Mouse (Mus musculus) midbrain, embryonic 13.5 days (tissue): ENCODE results near the gene Cryba2. TPM values are rescaled to one million over a fixed set of nuclear protein-coding genes. Genes with fewer than 3 reads are reported as not detected.
A peak's percentile ranks its signal among the peaks of the same experiment; 100 is the strongest.

Experiments used
- ATAC-seq: fragments of 200-750 bp; cut with Nextera tagmentation; 2 replicates; pipeline ENCODE4 v1.8.0; 2017; ENCODE audit warnings: mild to moderate bottlenecking, moderate TSS enrichment, moderate library complexity
- H3K27ac ChIP-seq: fragments of 300-500 bp; sonication (generic); 2 replicates; pipeline ENCODE4 v1.5.1; 2015; ENCODE audit warnings: inconsistent platforms, mild to moderate bottlenecking, moderate library complexity
- H3K27me3 ChIP-seq: fragments of 300-500 bp; sonication (generic); 2 replicates; pipeline ENCODE4 v1.6.1; 2015; ENCODE audit warnings: mild to moderate bottlenecking, inconsistent platforms
- H3K36me3 ChIP-seq: fragments of 300-500 bp; sonication (generic); 2 replicates; pipeline ENCODE4 v1.6.1; 2015; ENCODE audit warnings: mild to moderate bottlenecking, inconsistent platforms
- H3K4me1 ChIP-seq: fragments of 300-500 bp; sonication (generic); replicated peaks from 2 replicates; pipeline ENCODE4 v1.6.1; 2015; ENCODE audit warnings: inconsistent platforms
- H3K4me2 ChIP-seq: fragments of 300-500 bp; sonication (generic); replicated peaks from 2 replicates; pipeline ENCODE4 v1.6.1; 2015; ENCODE audit warnings: moderate library complexity, mild to moderate bottlenecking, inconsistent platforms
- H3K4me3 ChIP-seq: fragments of 300-500 bp; sonication (generic); replicated peaks from 2 replicates; pipeline ENCODE4 v1.5.1; 2015; ENCODE audit warnings: mild to moderate bottlenecking, inconsistent platforms
- H3K9ac ChIP-seq: fragments of 300-500 bp; sonication (generic); replicated peaks from 2 replicates; pipeline ENCODE4 v1.6.1; 2015; ENCODE audit warnings: mild to moderate bottlenecking, inconsistent platforms
- H3K9me3 ChIP-seq: fragments of 300-500 bp; sonication (generic); 2 replicates; pipeline ENCODE4 v1.6.1; 2016; ENCODE audit warnings: mild to moderate bottlenecking, inconsistent platforms
- WGBS: fragments of 180-500 bp; shearing (Covaris S2); methylation state at CpG from one replicate; pipeline ENCODE4 v1.1.7; 2015; 5-methylcytosine and 5-hydroxymethylcytosine counted together
- polyA plus RNA-seq: library from polyadenylated mRNA; unstranded; fragments of >200 nt; fragmentation: Nextera tagmentation; extraction: Ambion mirVana; gene quantifications from 2 replicates; pipeline ENCODE4 v1.2.1, GENCODE M21; 2015

Gene Cryba2
- polyA plus RNA-seq, 1 experiment from 2014 or later, result 1.9 TPM

DNA sequence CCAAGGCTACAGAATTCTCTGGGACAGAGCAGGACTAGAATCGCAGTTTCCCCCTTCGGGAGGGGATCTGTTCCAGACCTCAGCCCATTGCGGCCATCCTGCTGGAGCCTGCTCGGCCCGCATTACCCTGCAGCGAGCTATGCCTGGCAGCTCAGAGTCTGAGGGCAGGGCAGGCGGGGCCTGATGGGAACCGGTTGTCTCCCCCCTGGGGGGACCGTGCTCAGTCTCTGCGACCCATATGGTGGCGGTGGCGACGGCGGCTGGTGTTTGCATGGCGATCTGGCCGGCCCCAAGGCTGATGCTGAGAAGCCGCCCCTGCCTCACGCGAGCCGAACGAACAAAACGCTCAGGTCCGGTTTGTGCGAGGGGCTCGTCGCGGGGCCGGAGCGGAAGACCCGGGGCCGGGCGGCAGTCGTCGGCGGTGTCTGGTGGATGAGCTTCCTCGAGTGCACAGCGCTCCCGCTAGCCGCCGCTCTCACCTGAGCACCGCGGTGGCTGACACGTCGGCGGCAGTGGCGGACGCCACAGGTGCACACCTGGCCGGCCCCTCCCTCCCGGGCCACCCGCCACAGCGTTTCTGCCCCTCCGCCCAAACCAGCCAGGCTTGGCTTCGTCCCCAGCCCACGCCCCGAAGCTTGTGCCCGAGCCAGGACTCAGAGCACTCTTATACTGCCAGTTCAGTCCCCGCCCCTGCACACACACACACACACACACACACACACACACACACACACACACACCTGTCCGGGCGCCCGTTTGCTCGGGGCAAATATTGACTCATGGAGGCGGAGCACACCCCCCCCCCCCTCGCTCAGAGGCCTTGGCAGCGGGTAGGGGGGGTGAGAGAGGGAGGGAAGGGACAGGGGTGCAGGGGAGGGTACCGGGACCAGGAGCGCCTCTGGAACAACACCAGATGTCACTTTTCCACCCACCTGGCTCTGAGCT lies 7.7 kb upstream of the Cryba2 start:
- WGBS, result 2% methylated on average over 65 of the region's 66 CpGs
- Histone ChIP-seq H3K9me3 (no peaks in the 10 kb centered on the region), H3K36me3 (no peaks in the 10 kb centered on the region), H3K27me3 (peaks cover 97% of the 10 kb centered on the region), H3K4me2 (peak overlapping the region; percentile 68), H3K9ac (peak overlapping the region; percentile 59), H3K4me1 (peaks cover 32% of the 10 kb centered on the region), H3K27ac (no peak overlapping the region), H3K4me3 (peak overlapping the region; percentile 40)
- peak; percentile 38; the same call in 1 of the 2 replicates for ATAC-seq

DNA sequence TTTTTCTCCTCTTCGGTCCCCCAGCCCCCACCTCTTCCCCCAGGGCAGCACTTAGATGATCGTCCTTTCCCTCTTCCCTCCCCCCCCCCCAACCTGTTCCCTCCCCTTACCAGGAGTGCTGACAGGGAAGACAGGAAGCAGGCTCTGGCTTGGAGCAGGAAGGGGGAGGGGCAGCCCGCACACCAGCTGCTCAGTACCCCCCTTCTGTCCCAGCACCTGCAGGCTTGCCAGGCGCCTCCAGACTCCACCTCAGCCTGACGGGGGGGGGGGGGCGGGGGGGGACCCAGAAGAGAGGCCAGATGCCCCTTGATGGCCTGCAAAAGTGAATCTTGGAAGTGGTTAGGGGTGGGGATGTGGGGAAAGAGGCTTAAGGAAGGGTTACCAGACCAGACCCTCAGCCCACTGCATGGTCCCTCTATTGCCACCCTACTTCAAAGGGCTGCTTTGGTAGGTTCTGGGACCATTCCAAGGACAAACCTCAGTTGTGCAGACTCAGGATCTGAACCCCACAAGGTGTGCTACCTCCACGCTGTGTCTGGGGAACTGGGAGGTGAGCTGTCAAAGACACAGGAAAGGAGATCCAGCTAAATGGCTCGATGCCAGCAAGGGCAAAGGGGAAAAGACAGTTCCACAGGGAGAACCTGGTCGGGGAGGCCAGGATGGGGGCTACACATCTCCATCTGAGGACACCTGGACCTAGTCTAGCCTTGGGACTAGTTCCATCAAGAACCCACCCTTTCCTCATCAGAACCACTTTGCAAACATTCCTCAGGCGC lies 5.9 kb upstream of the Cryba2 start:
- H3K4me2 ChIP-seq, result no peak overlapping the region
- peaks cover 32% of the 10 kb centered on the region for H3K4me1 ChIP-seq
- H3K9me3 ChIP-seq, result no peaks in the 10 kb centered on the region
- H3K4me3 ChIP-seq, result no peak overlapping the region
- no peak overlapping the region for H3K9ac ChIP-seq
- no peak for ATAC-seq
- peaks cover 97% of the 10 kb centered on the region for H3K27me3 ChIP-seq
- H3K27ac ChIP-seq, result no peak overlapping the region
- 8% methylated on average over 7 of the region's 10 CpGs for WGBS
- no peaks in the 10 kb centered on the region for H3K36me3 ChIP-seq

DNA sequence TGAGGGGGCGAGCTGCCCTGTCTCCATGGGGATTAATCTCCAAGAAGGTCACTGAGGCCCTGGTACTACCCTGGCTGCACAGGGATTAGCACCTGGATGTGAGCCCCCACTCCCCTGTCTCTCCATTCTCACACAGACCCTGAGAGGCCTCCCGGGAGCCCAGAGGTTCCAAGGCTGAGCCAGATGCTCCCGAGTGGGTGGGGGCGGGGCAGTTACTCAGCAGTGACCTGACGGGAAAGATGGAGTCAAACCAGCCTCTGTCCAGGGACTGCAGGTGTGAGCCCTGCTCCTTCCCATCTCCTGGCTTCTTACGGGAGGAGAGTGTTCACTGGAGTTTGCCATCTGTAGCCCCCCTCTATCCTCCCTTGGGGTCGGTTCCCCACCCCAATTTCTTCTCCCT lies 5.0 kb upstream of the Cryba2 start:
- no peaks in the 10 kb centered on the region for H3K36me3 ChIP-seq
- no peak overlapping the region for H3K4me2 ChIP-seq
- peaks cover 37% of the 10 kb centered on the region for H3K4me1 ChIP-seq
- no peak overlapping the region for H3K9ac ChIP-seq
- ATAC-seq, result no peak
- 2% methylated on average over 7 of the region's 7 CpGs for WGBS
- H3K4me3 ChIP-seq, result no peak overlapping the region
- H3K27ac ChIP-seq, result no peak overlapping the region
- no peaks in the 10 kb centered on the region for H3K9me3 ChIP-seq
- H3K27me3 ChIP-seq, result peaks cover 97% of the 10 kb centered on the region

DNA sequence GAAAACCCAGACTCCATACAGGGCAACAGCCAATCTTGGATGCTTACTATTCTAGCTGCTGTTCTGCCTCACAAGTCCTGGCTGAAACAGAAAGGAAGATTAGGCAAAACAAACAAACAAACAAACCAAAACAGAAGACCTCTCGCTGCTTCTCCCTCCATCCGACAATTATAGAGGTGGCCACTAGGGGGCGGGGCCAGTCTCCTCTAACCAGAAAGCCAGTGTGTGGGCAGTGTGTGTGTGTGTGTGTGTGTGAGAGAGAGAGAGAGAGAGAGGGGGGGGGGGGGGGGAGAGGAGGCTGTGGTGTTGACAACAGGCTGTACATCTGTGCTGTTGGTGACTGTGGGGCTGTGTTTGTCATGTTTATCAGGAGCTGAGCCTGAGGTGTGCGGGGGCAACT lies 2.0 kb upstream of the Cryba2 start:
- Histone ChIP-seq H3K36me3 (no peaks in the 10 kb centered on the region), H3K4me1 (peaks cover 36% of the 10 kb centered on the region), H3K27ac (no peak overlapping the region), H3K27me3 (peaks cover 97% of the 10 kb centered on the region), H3K9me3 (no peaks in the 10 kb centered on the region), H3K4me2 (no peak overlapping the region), H3K4me3 (no peak overlapping the region), H3K9ac (no peak overlapping the region)
- WGBS, result 21% methylated on average over 4 of the region's 4 CpGs
- peak; percentile 25; the same call in 1 of the 2 replicates for ATAC-seq

DNA sequence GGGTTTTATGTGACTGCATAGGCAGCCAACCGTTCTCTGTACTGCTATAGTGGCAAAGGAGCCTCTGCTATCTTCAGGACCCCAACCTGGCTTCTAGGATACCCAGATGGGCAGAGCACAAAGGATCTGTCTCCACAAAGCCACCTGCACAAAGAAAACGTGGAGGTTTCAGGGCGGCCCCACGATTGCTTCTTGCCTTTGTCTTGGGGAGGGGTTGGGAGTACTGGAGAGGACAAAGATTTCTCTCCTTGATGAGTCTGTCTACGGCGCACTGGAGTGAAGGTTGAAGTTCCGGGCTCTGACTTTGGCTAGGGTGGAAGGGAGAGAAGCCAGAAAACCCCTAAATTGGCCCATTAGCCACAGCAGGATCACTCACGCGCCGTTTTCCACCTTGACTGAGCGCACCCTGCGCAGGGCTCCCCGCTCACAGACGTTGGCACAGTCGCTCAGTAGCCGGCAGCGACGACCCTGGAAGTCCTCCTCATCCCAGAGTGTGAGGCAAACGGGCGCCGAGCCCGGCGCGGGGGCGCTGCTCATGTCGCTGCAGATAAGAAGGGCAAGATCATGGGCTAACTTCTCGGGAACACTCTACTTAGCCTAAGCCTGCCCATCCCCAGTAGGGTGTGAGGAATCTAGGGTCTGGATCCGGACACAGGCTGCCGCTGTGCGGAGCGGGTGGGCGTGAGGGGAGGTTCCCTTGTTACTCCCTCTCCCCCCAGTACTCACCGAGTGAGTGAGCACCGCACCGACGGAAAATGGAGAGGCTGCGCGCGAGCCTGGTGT lies 401 bp downstream of the Cryba2 start:
- Histone ChIP-seq H3K4me1 (peaks cover 21% of the 10 kb centered on the region), H3K4me2 (peak overlapping the region; percentile 53), H3K27ac (no peak overlapping the region), H3K9ac (no peak overlapping the region; the same call in 1 of the 2 replicates), H3K36me3 (no peaks in the 10 kb centered on the region), H3K9me3 (no peaks in the 10 kb centered on the region), H3K4me3 (peak overlapping the region; percentile 32), H3K27me3 (peaks cover 95% of the 10 kb centered on the region)
- peak; percentile 57 for ATAC-seq
- 2% methylated on average over 39 of the region's 39 CpGs for WGBS

DNA sequence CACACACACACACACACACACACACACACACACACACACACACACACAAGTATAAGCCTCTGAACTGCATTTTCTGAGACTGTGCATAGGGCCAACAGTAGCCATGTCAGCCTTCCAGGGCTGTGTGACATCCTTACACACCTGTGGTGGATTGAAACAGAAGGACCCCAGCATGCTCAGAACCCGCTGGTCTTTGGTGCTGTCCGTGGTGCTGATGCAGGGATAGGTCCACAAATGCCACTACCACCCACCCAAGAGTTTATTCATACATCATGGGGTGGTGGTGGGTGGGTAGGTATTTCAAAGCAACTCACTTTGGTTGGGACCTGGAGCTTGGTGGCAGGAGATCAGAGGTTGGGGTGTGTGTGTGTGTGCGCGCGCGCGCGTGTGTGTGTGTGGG lies 1.4 kb downstream of the Cryba2 start:
- no peak overlapping the region for H3K4me2 ChIP-seq
- H3K9ac ChIP-seq, result no peak overlapping the region
- peaks cover 95% of the 10 kb centered on the region for H3K27me3 ChIP-seq
- no peak for ATAC-seq
- H3K9me3 ChIP-seq, result no peaks in the 10 kb centered on the region
- no peak overlapping the region for H3K4me3 ChIP-seq
- WGBS, result 0% methylated on average over 7 of the region's 8 CpGs
- H3K27ac ChIP-seq, result no peak overlapping the region
- H3K36me3 ChIP-seq, result no peaks in the 10 kb centered on the region
- H3K4me1 ChIP-seq, result peaks cover 19% of the 10 kb centered on the region

DNA sequence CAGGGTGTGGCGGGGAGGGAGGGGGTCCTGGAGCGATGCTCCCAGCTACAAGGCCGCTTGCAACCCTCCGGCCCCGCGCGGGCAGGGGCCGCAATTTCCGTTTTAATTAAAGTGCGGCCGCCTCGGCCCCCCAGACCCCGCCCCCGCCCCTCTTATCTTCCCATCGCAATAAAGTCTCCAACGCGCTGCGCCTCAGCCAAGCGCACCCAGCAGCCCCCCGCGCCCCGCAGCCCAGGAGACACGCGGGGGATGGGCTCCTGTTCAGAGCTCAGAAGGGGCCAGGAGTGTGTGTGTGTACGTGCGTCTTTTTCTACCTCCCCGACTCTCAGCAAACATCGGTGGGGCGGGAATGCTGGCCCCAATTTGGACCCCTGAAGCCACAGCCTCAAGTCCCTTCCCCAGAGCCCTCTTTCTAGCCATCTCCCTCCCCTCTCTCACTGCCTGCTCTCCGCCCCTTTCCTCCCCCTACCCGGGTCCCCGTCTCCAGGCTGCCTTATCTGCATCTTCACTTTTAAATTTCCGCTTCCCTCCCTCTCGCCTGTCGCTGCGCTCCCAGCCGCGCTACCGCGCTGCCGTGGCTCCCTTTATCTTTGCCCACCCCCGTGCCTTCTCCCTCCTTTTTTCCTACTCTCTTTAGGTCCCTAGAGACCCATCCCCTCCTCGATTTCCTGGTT lies 7.4 kb downstream of the Cryba2 start, which contains the start of gene Fev:
Gene Fev, minus strand, starts transcription at position 51 of the 674 bp plus-strand sequence.
- peak within 1 kb of the TSS; percentile 10; the same call in 1 of the 2 replicates for H3K9ac ChIP-seq
- no peak for ATAC-seq
- no peaks in the 10 kb centered on the region for H3K9me3 ChIP-seq
- H3K4me2 ChIP-seq, result peak within 1 kb of the TSS; percentile 46
- H3K27ac ChIP-seq, result no peak within 1 kb of the TSS
- under 1% methylated on average over 43 of the region's 43 CpGs for WGBS
- H3K27me3 ChIP-seq, result peaks cover 96% of the 10 kb centered on the region
- H3K36me3 ChIP-seq, result no peaks in the 10 kb centered on the region
- peaks cover 34% of the 10 kb centered on the region for H3K4me1 ChIP-seq
- H3K4me3 ChIP-seq, result peak within 1 kb of the TSS; percentile 30

DNA sequence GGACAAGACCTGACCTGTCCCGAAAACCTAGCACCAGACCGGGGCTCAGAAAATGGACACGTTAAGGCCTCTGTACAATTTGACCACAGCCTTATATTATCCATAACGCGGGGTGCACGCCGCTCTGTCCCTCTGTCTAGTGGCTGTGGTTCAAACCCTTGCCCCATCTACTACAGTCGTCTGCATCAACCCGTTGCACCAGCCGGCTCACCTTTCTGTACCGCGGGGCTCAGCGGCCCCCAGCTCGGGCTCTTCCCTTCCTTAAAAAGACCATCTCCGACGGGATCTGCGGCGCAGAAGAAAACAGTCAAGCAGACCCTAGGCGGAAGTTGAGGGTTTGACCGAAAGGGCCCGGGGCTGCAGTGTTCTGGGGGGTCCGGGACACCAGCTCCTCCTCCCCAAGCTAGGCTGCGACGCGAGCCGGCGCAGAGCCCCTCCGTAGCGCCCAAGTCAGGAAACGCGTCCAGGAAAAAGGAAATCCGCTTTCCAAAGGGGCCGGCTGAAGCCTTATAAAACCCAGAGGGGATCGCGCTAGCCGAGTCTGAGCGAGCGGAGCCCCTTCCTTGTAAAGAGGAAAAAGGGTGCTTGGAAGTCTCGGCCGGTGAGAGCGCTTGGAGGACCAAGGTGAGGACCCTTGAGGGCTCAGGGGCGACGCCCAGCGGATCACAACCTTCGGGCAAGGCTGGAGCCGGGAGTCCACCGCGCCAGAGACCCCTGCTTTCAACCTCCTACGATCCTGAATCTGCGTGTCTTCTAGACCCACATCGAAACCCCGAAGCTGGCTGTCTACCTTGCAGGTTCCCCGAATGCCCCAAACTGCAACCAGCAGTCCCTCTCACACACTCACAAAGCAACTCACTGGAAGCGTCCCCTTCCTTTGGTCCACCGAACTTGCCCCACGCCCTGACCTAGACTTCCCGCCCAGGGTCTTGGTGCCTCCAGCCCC lies 8.5 kb downstream of the Cryba2 start:
- under 1% methylated on average over 57 of the region's 57 CpGs for WGBS
- peaks cover 34% of the 10 kb centered on the region for H3K4me1 ChIP-seq
- peak overlapping the region; percentile 30 for H3K4me3 ChIP-seq
- H3K9ac ChIP-seq, result no peak overlapping the region; the same call in 1 of the 2 replicates
- peak overlapping the region; percentile 46 for H3K4me2 ChIP-seq
- H3K36me3 ChIP-seq, result no peaks in the 10 kb centered on the region
- no peak for ATAC-seq
- no peak overlapping the region for H3K27ac ChIP-seq
- H3K27me3 ChIP-seq, result peaks cover 92% of the 10 kb centered on the region
- H3K9me3 ChIP-seq, result no peaks in the 10 kb centered on the region

DNA sequence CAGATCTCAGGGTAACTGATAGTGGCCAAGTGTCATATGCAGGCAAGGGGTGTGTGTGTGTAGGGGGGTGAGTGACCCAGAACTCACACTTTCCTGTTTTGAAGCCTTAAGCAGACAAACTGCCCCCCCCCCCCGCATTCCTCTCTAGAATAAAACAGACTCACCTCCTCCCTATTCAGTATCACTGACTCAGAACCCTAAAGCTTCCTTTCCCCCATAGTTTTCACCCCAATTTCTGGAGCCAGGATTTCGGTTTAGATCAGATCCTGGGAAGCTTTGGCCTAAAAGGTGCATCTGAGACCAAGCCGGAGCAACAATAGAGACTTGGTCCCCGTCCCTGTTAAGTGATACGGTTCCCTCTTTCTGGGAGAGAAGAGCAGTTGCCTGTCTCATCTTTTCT lies 9.5 kb downstream of the Cryba2 start:
- ATAC-seq, result no peak
- no peak overlapping the region for H3K9ac ChIP-seq
- no peaks in the 10 kb centered on the region for H3K9me3 ChIP-seq
- H3K4me2 ChIP-seq, result no peak overlapping the region
- 3% methylated on average over 5 of the region's 5 CpGs for WGBS
- peaks cover 34% of the 10 kb centered on the region for H3K4me1 ChIP-seq
- H3K36me3 ChIP-seq, result no peaks in the 10 kb centered on the region
- no peak overlapping the region for H3K4me3 ChIP-seq
- no peak overlapping the region for H3K27ac ChIP-seq
- H3K27me3 ChIP-seq, result peaks cover 94% of the 10 kb centered on the region

DNA sequence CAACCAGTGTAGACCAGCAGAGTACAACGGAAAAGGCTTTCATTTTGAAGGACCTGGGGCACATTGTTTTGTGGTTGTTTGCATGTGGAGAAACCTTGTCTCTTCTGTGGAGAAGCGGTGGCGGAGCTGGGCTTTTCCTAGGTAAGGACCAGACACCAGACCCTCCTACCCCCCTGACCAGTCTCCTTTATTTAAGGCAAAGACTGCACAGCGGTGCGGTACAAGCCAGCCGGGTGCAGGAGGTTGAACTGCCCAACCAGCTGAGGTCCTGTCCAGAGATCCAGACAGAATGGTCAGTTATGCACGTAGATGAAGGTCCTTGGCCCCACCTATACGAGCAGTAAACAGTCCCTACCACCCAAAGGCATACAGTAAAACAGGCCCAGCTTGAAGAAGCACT lies 10.1 kb downstream of the Cryba2 start:
- under 1% methylated on average over 8 of the region's 8 CpGs for WGBS
- Histone ChIP-seq H3K9me3 (no peaks in the 10 kb centered on the region), H3K4me1 (peaks cover 34% of the 10 kb centered on the region), H3K9ac (no peak overlapping the region), H3K27me3 (peaks cover 94% of the 10 kb centered on the region), H3K27ac (no peak overlapping the region), H3K4me2 (peak overlapping the region; percentile 72), H3K36me3 (no peaks in the 10 kb centered on the region), H3K4me3 (peak overlapping the region; percentile 43)
- ATAC-seq, result no peak
